Mouse (Mus musculus): Measurements from ENCODE around the gene Rrp8.

GRCm38 (mm10) chr7:105752716-105753115 is 15.5 kb upstream of the Rrp8 start:
- no peak for TF ChIP-seq EP300 (IDR thresholded peaks at IDR 0.05)
- 0 out of 2 replicates have a peak, but pooled peaks have one; percentile 18 for TF ChIP-seq CTCF (IDR thresholded peaks at IDR 0.05)
